Mouse (Mus musculus): ENCODE data around the gene Defb20. TPM values are rescaled to one million over a fixed set of nuclear protein-coding genes. Genes with fewer than 3 reads are reported as not detected.
"Not testable (repeated sequence)": the region's sequence is repeated elsewhere in the genome, so short reads cannot be mapped to it uniquely, and the experiment has no call there.

Defb20 gene
- total RNA-seq (2012; rRNA removed), result not detected in 2 replicates

DNA sequence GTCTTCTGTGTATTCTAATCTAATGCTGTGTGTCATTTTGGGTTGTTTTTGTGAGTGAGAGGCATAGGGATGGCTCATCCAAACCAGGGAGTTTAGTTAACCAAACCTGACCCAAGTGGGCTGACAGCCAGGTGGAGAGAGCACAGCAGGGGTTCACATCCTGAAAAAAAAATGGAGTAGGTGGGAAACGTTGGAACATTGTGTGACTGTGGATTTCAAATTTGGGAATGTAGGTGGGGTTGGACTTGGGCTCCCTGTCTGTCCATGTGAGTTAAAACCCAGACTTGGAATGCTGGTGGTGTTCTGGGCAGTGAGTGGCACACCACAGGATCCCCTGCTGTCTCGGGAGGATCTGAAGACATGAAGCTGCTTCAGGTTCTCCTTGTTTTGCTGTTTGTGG lies at the start of gene Defb20:
Gene Defb20, plus strand, starts transcription at position 301 of the 400 bp plus-strand sequence.
- Histone ChIP-seq H3K27ac (ENCODE audit: insufficient read depth, low read depth, low read length, poor library complexity, severe bottlenecking) (no peak within 1 kb of the TSS), H3K9ac (ENCODE audit: insufficient read depth, low read depth, low read length, poor library complexity, severe bottlenecking) (no peak within 1 kb of the TSS), H3K9me3 (ENCODE audit: control insufficient read depth, insufficient read depth, low read depth, low read length) (no peaks in the 10 kb centered on the region), H3K4me1 (ENCODE audit: control insufficient read depth in 2 of 2, insufficient read depth in 2 of 2, low read length in 2 of 2, poor library complexity in 1 of 2) (no peaks in the 10 kb centered on the region), H3K4me3 (ENCODE audit: insufficient read depth in 1 of 2, low read depth in 1 of 2, low read length in 2 of 2, poor library complexity in 1 of 2, severe bottlenecking in 1 of 2) (no peak within 1 kb of the TSS), H3K36me3 (ENCODE audit: control insufficient read depth, insufficient read depth, low read length, poor library complexity, severe bottlenecking) (no peaks in the 10 kb centered on the region)
- DNase-seq (ENCODE audit: low read depth, low spot score), result no peak
- no peak for TF ChIP-seq ZNF384 (IDR thresholded peaks at IDR 0.05; ENCODE audit: low read depth, low read length)
- no peak for TF ChIP-seq MAFK (IDR thresholded peaks at IDR 0.05; ENCODE audit: insufficient read depth, low read depth, low read length)
- no peak for TF ChIP-seq HCFC1 (IDR thresholded peaks at IDR 0.05; ENCODE audit: borderline replicate concordance, insufficient read depth, low read length)
- no peak for TF ChIP-seq CHD2 (IDR thresholded peaks at IDR 0.05; ENCODE audit: low read depth, low read length)
- TF ChIP-seq ZC3H11A (IDR thresholded peaks at IDR 0.05; ENCODE audit: borderline replicate concordance, low read depth, low read length), result no peak
- in situ Hi-C loops (cut with MboI; ENCODE audit: low sequenced_read_pairs in 2 of 2, unreplicated experiment in 2 of 2), result no loop called here

DNA sequence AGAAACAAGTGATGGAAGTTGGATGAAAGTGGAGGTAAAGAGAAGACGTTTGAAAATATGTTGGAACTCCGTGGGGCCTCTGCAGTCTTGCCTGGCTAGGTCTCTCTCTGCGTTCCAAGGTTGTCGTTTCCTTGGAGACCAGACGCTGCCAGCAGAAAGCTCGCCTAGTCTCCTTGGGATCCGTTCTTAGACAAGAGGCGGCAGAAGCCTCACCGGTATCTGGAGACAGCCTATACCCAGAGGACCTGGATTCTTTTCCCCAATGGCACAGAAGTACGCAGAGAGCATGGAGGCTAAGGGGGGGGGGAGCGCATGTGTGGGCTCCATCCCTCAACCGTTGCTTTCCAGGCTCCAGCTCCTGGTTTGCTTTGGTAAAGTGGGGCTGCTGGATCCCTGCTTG lies 49.4 kb upstream of the Defb20 start:
- TF ChIP-seq ZC3H11A (IDR thresholded peaks at IDR 0.05; ENCODE audit: borderline replicate concordance, low read depth, low read length) (no peak), MAFK (IDR thresholded peaks at IDR 0.05; ENCODE audit: insufficient read depth, low read depth, low read length) (no peak), HCFC1 (IDR thresholded peaks at IDR 0.05; ENCODE audit: borderline replicate concordance, insufficient read depth, low read length) (no peak), CHD2 (IDR thresholded peaks at IDR 0.05; ENCODE audit: low read depth, low read length) (no peak), ZNF384 (IDR thresholded peaks at IDR 0.05; ENCODE audit: low read depth, low read length) (no peak)
- Histone ChIP-seq H3K27ac (ENCODE audit: insufficient read depth, low read depth, low read length, poor library complexity, severe bottlenecking) (no peak overlapping the region), H3K9me3 (ENCODE audit: control insufficient read depth, insufficient read depth, low read depth, low read length) (no peaks in the 10 kb centered on the region), H3K9ac (ENCODE audit: insufficient read depth, low read depth, low read length, poor library complexity, severe bottlenecking) (no peak overlapping the region), H3K4me1 (ENCODE audit: control insufficient read depth in 2 of 2, insufficient read depth in 2 of 2, low read length in 2 of 2, poor library complexity in 1 of 2) (peaks cover 0 to 6% of the 10 kb centered on the region in 2 experiments; a peak in 1 of 4 replicates), H3K36me3 (ENCODE audit: control insufficient read depth, insufficient read depth, low read length, poor library complexity, severe bottlenecking) (no peaks in the 10 kb centered on the region), H3K4me3 (ENCODE audit: insufficient read depth in 1 of 2, low read depth in 1 of 2, low read length in 2 of 2, poor library complexity in 1 of 2, severe bottlenecking in 1 of 2) (no peak overlapping the region)
- in situ Hi-C loops (cut with MboI; ENCODE audit: low sequenced_read_pairs in 2 of 2, unreplicated experiment in 2 of 2), result no loop called here
- DNase-seq (ENCODE audit: low read depth, low spot score), result no peak

DNA sequence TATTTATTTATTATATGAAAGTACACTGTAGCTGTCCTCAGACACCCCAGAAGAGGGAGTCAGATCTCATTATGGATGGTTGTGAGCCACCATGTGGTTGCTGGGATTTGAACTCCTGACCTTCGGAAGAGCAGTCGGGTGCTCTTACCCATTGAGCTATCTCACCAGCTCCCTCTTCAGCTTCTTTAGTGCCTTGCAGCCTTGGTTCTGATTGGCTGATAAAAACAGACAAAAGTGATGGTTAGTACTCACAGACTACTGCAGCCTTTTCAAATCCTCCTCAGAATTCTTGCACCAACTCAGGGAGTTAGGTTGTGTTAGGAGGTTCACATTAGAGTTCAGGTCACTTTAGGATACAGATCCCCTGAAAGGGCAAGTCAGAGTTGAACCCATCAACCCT lies 48.4 kb upstream of the Defb20 start:
- H3K9ac ChIP-seq (ENCODE audit: insufficient read depth, low read depth, low read length, poor library complexity, severe bottlenecking); H3K4me1 ChIP-seq (ENCODE audit: control insufficient read depth in 2 of 2, insufficient read depth in 2 of 2, low read length in 2 of 2, poor library complexity in 1 of 2); H3K27ac ChIP-seq (ENCODE audit: insufficient read depth, low read depth, low read length, poor library complexity, severe bottlenecking); H3K9me3 ChIP-seq (ENCODE audit: control insufficient read depth, insufficient read depth, low read depth, low read length); in situ Hi-C loops (cut with MboI; ENCODE audit: low sequenced_read_pairs in 2 of 2, unreplicated experiment in 2 of 2); DNase-seq (ENCODE audit: low read depth, low spot score); H3K36me3 ChIP-seq (ENCODE audit: control insufficient read depth, insufficient read depth, low read length, poor library complexity, severe bottlenecking); H3K4me3 ChIP-seq (ENCODE audit: insufficient read depth in 1 of 2, low read depth in 1 of 2, low read length in 2 of 2, poor library complexity in 1 of 2, severe bottlenecking in 1 of 2): not testable (repeated sequence)

DNA sequence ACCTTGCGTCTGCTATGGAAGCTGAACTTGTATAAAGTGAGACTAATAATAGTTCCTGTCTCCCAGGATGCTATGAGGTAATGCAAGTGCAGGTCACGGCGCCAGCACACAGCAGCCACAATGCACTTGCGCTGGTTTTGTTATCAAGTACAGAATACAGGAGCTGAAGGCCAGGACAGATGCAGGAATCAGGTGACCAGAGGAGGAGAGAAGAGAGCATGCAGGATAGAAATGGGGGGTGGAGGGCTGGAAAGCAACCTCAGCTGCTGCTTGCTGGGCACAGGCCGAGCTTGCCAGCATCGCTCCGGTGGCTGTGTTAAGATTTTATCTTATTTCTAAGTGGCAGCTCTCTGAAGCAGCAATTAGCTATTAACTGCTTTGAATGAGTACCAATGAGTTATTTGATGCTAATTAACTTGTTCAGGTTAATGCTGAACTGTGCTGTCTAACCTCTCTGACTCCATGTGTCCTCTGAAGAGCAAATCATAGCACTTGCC lies 40.4 kb upstream of the Defb20 start:
- no peak overlapping the region for H3K4me3 ChIP-seq (ENCODE audit: insufficient read depth in 1 of 2, low read depth in 1 of 2, low read length in 2 of 2, poor library complexity in 1 of 2, severe bottlenecking in 1 of 2)

More for the DNA sequence above, 40.4 kb upstream of the Defb20 start:
- Histone ChIP-seq H3K36me3 (ENCODE audit: control insufficient read depth, insufficient read depth, low read length, poor library complexity, severe bottlenecking) (no peaks in the 10 kb centered on the region), H3K9ac (ENCODE audit: insufficient read depth, low read depth, low read length, poor library complexity, severe bottlenecking) (no peak overlapping the region), H3K9me3 (ENCODE audit: control insufficient read depth, insufficient read depth, low read depth, low read length) (no peaks in the 10 kb centered on the region), H3K4me1 (ENCODE audit: control insufficient read depth in 2 of 2, insufficient read depth in 2 of 2, low read length in 2 of 2, poor library complexity in 1 of 2) (no peaks in the 10 kb centered on the region), H3K27ac (ENCODE audit: insufficient read depth, low read depth, low read length, poor library complexity, severe bottlenecking) (no peak overlapping the region)
- TF ChIP-seq CHD2 (IDR thresholded peaks at IDR 0.05; ENCODE audit: low read depth, low read length), result no peak
- TF ChIP-seq MAFK (IDR thresholded peaks at IDR 0.05; ENCODE audit: insufficient read depth, low read depth, low read length), result no peak
- no peak for TF ChIP-seq HCFC1 (IDR thresholded peaks at IDR 0.05; ENCODE audit: borderline replicate concordance, insufficient read depth, low read length)
- TF ChIP-seq ZNF384 (IDR thresholded peaks at IDR 0.05; ENCODE audit: low read depth, low read length), result no peak
- in situ Hi-C loops (cut with MboI; ENCODE audit: low sequenced_read_pairs in 2 of 2, unreplicated experiment in 2 of 2), result no loop called here
- DNase-seq (ENCODE audit: low read depth, low spot score), result no peak

Data from ES-E14 (cell line).